Mouse (Mus musculus): ENCODE measurements at regions not wholly inside any gene's neighbourhood (a gene's known extent, or its start where the extent isn't known, plus 50 kb on each side); places are given as distances from the start of the nearest gene placed in this dataset.
A peak's percentile ranks its signal among the peaks of the same experiment; 100 is the strongest.

DNA sequence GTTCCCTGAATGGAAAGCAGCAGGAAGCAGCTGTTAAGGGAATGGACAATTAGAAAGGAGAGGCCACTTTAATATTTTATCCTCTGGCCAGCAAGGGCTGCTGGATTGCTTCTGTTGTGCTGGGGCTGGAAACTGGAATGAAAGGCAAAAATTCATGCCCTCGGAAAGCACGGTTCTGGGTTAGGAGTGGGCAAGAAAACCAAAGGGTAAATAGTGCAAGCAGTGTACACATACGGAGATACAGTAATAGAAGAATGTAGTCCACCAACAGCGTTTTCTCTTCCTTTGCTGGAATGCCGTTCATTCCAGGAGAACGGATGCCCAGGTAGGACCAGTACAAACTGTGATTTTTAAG lies 50.8 kb upstream of the Zfr start:
- DNase-seq (ENCODE audit: low spot score in 2 of 2), result no peak

DNA sequence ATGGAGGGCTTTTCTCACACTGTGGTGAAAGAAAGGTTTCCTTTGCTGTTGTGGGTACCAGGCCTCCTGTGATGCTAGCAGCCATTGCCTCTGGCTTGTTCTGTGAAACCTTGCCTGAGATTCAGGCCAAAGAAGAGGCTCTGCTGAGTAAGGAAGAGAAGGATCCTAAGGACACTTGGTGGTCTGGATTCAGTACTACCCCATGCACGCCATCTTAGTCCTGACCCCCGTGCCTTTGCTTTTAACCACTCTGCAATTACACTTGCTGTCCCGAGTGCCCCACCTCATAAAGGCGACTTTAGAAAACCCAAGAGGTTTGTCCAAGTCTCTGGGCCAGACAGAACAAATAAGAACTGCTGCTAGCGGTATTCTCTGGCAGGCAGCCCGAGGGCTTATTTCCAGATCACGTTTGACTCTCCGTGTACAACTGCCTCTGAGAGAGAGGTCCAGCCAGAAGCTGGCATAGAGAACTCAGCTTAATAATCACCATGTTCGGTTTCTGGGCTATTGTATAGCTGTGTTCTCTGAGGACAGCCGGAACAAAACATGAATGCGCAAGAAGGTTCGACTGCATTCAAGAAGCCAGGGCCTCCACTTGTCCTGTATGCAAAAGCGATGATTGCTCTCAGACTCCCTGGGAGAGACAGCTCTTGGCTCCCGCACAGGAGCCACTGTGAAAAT lies 51.3 kb upstream of the Zfr start:
- DNase-seq (ENCODE audit: low spot score in 2 of 2), result peak; percentile 62 to 64

DNA sequence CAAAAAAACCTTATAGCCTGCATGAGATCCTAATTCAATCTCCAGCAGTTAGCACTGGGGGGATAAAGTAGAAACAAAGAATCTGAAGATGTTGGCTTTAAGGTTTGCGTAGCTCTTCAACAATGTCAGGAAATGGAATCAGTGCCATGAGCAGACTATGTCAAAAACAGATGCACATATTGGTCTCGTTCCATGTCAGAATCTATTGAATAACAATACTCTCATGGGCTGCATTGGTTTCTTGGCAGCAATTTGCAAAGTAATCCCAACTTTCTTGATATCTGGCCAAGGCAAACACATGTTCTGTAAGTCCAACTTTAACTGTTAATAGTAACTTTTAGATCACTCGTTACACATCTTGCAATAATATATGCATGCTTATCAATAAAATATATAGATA lies 58.1 kb upstream of the Sub1 start:
- no peak for DNase-seq (ENCODE audit: low spot score in 2 of 2)

DNA sequence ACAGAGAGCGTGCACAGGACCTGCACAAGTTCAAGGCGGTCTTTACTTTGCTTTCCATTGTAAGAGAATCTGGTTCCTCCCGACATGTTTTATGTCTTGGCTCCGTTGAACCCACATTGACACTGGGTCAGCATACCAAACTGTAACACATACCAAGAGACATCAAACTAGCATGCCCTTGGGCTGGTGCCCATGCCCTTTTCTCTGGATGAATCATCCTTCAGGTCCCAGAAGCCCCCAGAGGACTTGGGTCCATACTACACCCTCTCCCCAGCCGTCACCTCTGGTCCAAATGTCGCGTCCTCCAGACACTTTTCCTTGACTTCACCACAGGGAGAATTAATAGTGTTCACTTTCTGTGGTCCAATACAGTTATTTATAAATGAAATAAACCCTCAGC lies 56.8 kb upstream of the Sub1 start:
- no peak for DNase-seq (ENCODE audit: low spot score in 2 of 2)

DNA sequence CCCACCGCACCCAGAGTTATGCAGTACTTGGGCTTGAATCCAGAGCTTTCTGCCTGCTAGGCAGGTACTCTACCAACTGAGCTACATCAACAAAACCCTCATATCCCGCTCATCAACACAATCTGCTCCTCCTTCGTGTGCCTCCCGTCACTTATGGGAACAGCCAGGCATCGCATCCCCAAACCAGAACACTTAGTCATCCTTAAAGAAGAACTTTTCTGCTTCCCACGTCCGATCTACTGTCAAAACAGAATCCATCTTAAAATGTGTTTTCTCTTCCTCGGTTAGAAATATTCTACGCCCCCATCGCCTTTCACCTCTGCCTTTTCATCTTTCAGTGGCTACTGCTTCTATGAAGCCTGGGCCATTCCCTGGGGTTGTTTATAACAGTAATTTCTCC lies 52.2 kb upstream of the Sub1 start:
- no peak for DNase-seq (ENCODE audit: low spot score in 2 of 2)

DNA sequence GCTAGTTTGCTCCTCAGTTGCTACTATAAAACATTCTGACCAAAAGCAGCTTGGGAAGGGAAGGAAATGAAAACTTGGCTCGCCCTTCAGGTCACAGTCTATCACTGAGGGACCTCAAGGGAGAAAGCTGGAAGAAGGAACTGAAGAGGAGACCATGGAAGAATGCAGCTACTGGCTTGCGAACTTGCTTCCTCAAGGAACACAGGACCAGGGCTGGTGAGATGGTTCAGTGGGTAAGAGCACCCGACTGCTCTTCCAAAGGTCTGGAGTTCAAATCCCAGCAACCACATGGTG lies 51.4 kb upstream of the Sub1 start:
- no peak for DNase-seq (ENCODE audit: low spot score in 2 of 2)

DNA sequence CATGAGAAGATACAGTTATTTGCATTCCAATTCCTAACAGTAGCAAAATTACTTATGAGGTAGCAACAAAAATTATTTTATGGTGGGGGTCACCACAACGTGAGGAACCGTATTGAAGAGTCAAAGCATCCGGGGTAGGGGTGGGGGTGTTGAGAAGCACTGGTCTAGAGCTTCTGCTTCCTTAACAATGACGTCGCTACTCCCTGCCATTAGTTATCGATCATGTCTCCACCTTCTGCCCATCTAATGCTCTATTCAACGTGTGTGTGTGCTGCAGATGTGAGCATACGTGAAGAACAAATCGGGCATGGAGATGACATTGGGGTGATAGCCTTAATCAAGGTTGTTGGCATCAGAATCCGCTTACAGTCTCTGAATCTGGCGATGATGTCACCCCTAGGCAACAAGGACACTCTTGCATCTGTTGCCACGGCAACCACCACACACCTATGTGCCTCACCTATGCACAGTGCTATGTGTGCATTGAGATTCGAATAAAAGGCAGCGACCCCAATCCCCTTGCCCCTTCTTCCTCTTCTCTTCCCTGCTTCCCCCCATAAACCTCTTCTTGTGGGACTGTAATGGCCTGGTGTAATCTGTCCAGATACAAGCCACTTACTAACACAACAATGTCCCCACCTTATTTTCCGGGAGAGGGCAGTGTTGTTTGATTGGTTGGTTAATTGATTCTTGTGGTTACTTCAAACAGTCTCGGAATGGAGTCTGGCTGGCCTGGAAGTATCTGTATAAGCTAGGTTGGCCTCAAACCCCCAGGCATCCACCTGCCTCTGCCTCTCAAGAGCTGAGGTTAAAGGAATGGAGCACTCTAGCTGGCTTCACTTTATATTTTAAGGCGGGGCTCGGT lies 50.8 kb upstream of the Sub1 start:
- DNase-seq (ENCODE audit: low spot score in 2 of 2), result no peak
